Mouse (Mus musculus) midbrain, postnatal 0 days (tissue): ENCODE measurements at regions not wholly inside any gene's neighbourhood (a gene's known extent, or its start where the extent isn't known, plus 50 kb on each side); places are given as distances from the start of the nearest gene placed in this dataset.
A peak's percentile ranks its signal among the peaks of the same experiment; 100 is the strongest.

Experiments used
- ATAC-seq: fragments of 200-750 bp; cut with Nextera tagmentation; 2 replicates; pipeline ENCODE4 v1.8.0; 2017; ENCODE audit warnings: moderate number of reproducible peaks, mild to moderate bottlenecking, moderate TSS enrichment, moderate library complexity; ENCODE audit not compliant: low FRiP score
- DNase-seq: peaks from one replicate; pipeline ENCODE4 v3.0.0-alpha.2; 2015; ENCODE audit warnings: low spot score
- H3K27ac ChIP-seq: fragments of 300-500 bp; sonication (generic); 2 replicates; pipeline ENCODE4 v1.5.1; 2014; ENCODE audit warnings: low read depth, mild to moderate bottlenecking, low read length, mixed read lengths
- H3K27me3 ChIP-seq: fragments of 300-500 bp; sonication (generic); 2 replicates; pipeline ENCODE4 v1.6.1; 2014; ENCODE audit warnings: low read length, control low read depth, mixed read lengths; ENCODE audit not compliant: insufficient read depth
- H3K36me3 ChIP-seq: fragments of 300-500 bp; sonication (generic); 2 replicates; pipeline ENCODE4 v1.6.1; 2014; ENCODE audit warnings: low read length, control low read depth, mixed read lengths; ENCODE audit not compliant: insufficient read depth
- H3K4me1 ChIP-seq: fragments of 300-500 bp; sonication (generic); 2 replicates; pipeline ENCODE4 v1.6.1; 2014; ENCODE audit warnings: mild to moderate bottlenecking, control low read depth, antibody characterized with exemption, low read length, mixed read lengths; ENCODE audit not compliant: insufficient read depth
- H3K4me2 ChIP-seq: fragments of 300-500 bp; sonication (generic); 2 replicates; pipeline ENCODE4 v1.6.1; 2014; ENCODE audit warnings: low read depth, mild to moderate bottlenecking, low read length, mixed read lengths; ENCODE audit not compliant: poor library complexity, severe bottlenecking
- H3K4me3 ChIP-seq: fragments of 300-500 bp; sonication (generic); 2 replicates; pipeline ENCODE4 v1.5.1; 2014; ENCODE audit warnings: low read depth, mild to moderate bottlenecking, low read length, moderate library complexity
- H3K9ac ChIP-seq: fragments of 300-500 bp; sonication (generic); replicated peaks from 2 replicates; pipeline ENCODE4 v1.6.1; 2014; ENCODE audit warnings: mild to moderate bottlenecking, low read length, moderate library complexity, mixed read lengths; ENCODE audit not compliant: poor library complexity, severe bottlenecking
- H3K9me3 ChIP-seq: fragments of 300-500 bp; sonication (generic); 2 replicates; pipeline ENCODE4 v1.6.1; 2016; ENCODE audit warnings: low read length, control low read depth
- CTCF ChIP-seq: IDR thresholded peaks from 2 replicates; pipeline ENCODE4 v1.5.1; 2016; ENCODE audit warnings: antibody characterized with exemption, mild to moderate bottlenecking
- WGBS: fragments of 180-500 bp; shearing (Covaris S2); extraction: QIAGEN DNeasy Blood & Tissue Kit; methylation state at CpG from one replicate; pipeline ENCODE4 v1.1.7; 2014; 5-methylcytosine and 5-hydroxymethylcytosine counted together

GRCm38 (mm10) chr2:137244370-137244769 lies 127.9 kb upstream of the Jag1 start:
- Histone ChIP-seq H3K36me3 (no peaks in the 10 kb centered on the region), H3K4me3 (no peak overlapping the region), H3K4me1 (no peaks in the 10 kb centered on the region), H3K9me3 (no peaks in the 10 kb centered on the region), H3K27ac (no peak overlapping the region), H3K4me2 (no peak overlapping the region), H3K27me3 (no peaks in the 10 kb centered on the region), H3K9ac (no peak overlapping the region)
- no peak for TF ChIP-seq CTCF
- WGBS = 65% methylated on average over 6 of the region's 6 CpGs
- ATAC-seq (no peak), DNase-seq (no peak)

GRCm38 (mm10) chr2:137243914-137244313 lies 127.5 kb upstream of the Jag1 start:
- 19% methylated on average over 5 of the region's 5 CpGs for WGBS

GRCm38 (mm10) chr2:137236961-137237360 lies 120.5 kb upstream of the Jag1 start:
- no peak for DNase-seq
- Histone ChIP-seq H3K36me3 (no peaks in the 10 kb centered on the region), H3K27ac (no peak overlapping the region), H3K9me3 (no peaks in the 10 kb centered on the region), H3K4me1 (no peaks in the 10 kb centered on the region), H3K9ac (no peak overlapping the region), H3K27me3 (no peaks in the 10 kb centered on the region), H3K4me2 (no peak overlapping the region), H3K4me3 (no peak overlapping the region)
- ATAC-seq = no peak
- TF ChIP-seq CTCF = no peak
- 66% methylated on average over 3 of the region's 3 CpGs for WGBS

More at GRCm38 (mm10) chr2:137243914-137244313, 127.5 kb upstream of the Jag1 start:
- Histone ChIP-seq H3K36me3 (no peaks in the 10 kb centered on the region), H3K4me3 (no peak overlapping the region), H3K9ac (no peak overlapping the region), H3K27ac (no peak overlapping the region), H3K27me3 (no peaks in the 10 kb centered on the region), H3K4me1 (no peaks in the 10 kb centered on the region), H3K4me2 (no peak overlapping the region), H3K9me3 (no peaks in the 10 kb centered on the region)
- TF ChIP-seq CTCF = no peak
- peak; percentile 48 for DNase-seq
- no peak for ATAC-seq

GRCm38 (mm10) chr2:137233936-137234335 lies 117.5 kb upstream of the Jag1 start:
- Histone ChIP-seq H3K9me3 (no peaks in the 10 kb centered on the region), H3K4me2 (no peak overlapping the region), H3K4me1 (no peaks in the 10 kb centered on the region), H3K4me3 (no peak overlapping the region), H3K9ac (no peak overlapping the region), H3K36me3 (no peaks in the 10 kb centered on the region), H3K27me3 (no peaks in the 10 kb centered on the region), H3K27ac (no peak overlapping the region)
- TF ChIP-seq CTCF = no peak
- WGBS = 69% methylated on average over 3 of the region's 3 CpGs
- DNase-seq (peak; percentile 27), ATAC-seq (no peak)

GRCm38 (mm10) chr2:137231161-137231560 lies 114.7 kb upstream of the Jag1 start:
- H3K27me3 ChIP-seq = no peaks in the 10 kb centered on the region
- no peak overlapping the region for H3K4me3 ChIP-seq
- no peaks in the 10 kb centered on the region for H3K36me3 ChIP-seq
- no peak for TF ChIP-seq CTCF
- no peak for ATAC-seq
- H3K9ac ChIP-seq = no peak overlapping the region
- H3K4me2 ChIP-seq = no peak overlapping the region
- no peaks in the 10 kb centered on the region for H3K4me1 ChIP-seq
- no peak for DNase-seq
- H3K9me3 ChIP-seq = no peaks in the 10 kb centered on the region
- no peak overlapping the region for H3K27ac ChIP-seq

- Histone ChIP-seq H3K27ac (no peak overlapping the region), H3K4me2 (no peak overlapping the region), H3K27me3 (no peaks in the 10 kb centered on the region), H3K36me3 (no peaks in the 10 kb centered on the region), H3K9me3 (no peaks in the 10 kb centered on the region), H3K4me1 (no peaks in the 10 kb centered on the region), H3K9ac (no peak overlapping the region), H3K4me3 (no peak overlapping the region)
- WGBS = 9% methylated on average over 1 of the region's 1 CpGs
- no peak for ATAC-seq
- peak; percentile 27 for DNase-seq
- no peak for TF ChIP-seq CTCF
These were observed 113.1 kb upstream of the Jag1 start for GRCm38 (mm10) chr2:137229422-137230069.
